Mouse (Mus musculus): Measurements from ENCODE around the gene Tnnt2. TPM values are rescaled to one million over a fixed set of nuclear protein-coding genes. Genes with fewer than 3 reads are reported as not detected.
A peak's percentile ranks its signal among the peaks of the same experiment; 100 is the strongest.

Tnnt2 gene
- total RNA-seq, 2 experiments from 2014 or later, result 22.8 to 27.9 TPM

DNA sequence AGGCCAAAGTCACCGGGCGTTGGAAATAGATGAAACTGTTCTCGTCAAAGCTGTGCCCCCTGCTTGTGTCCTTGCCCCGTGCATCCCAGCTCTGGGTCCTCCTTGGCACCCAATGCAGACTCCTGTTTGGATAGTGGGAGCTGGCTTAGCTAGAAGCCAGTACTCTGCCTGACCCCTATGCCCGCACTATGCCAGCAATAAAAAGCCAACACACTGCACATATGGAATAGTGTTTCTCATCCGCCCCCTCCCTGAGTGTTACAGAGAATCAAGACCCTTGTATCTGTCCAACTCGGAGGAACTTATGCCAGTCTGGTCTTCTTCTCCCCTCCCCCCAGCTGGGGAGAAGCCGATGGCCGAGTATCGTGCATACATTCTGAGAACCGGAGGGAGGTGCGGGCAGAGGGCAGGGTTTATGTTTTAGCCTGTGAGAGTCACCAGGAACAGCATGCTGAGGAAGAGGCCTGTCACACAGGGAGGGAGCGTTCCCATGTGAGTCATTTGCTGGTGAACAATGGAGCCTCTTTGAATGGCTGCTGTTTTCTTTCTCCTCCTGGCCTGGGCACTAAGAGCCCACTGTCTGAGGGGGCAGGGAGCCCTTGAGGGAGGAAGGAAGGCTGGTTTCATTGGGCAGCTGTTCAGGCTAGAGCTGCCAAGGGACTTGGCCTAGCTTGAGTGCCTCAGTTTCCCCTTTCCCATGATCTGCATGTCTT lies 16.0 kb downstream of the Tnnt2 start:
- intact Hi-C loops (cut with DNase I; ENCODE audit: low total_unique reads), result no loop called here

DNA sequence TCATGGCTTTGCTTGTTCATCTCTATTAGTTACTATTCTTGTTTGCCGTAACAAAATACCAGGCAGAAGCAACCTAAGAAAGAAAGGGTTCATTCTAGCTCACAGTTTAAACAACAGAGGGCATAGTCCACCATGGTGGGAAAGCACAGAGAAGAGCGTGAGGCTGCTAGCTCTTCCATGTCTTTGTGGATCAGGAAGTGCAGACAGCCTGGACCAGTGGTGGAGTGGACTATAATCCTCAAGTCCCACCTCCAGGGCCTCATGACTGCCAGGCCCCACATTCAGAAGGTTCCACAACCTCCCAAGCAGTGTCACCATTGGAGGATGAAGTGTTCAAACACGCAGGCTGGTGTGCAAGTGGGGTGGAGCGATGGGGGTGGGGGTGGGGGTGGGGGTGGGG lies 17.0 kb downstream of the Tnnt2 start:
- intact Hi-C loops (cut with DNase I; ENCODE audit: low total_unique reads), result no loop called here
- DNase-seq, result no peak

More for the DNA sequence above, 16.0 kb downstream of the Tnnt2 start:
- no peak for DNase-seq

- no peak for DNase-seq
- intact Hi-C loops (cut with DNase I; ENCODE audit: low total_unique reads), result no loop called here
Observed at GRCm38 (mm10) chr1:135854591-135855343, 18.6 kb downstream of the Tnnt2 start.

DNA sequence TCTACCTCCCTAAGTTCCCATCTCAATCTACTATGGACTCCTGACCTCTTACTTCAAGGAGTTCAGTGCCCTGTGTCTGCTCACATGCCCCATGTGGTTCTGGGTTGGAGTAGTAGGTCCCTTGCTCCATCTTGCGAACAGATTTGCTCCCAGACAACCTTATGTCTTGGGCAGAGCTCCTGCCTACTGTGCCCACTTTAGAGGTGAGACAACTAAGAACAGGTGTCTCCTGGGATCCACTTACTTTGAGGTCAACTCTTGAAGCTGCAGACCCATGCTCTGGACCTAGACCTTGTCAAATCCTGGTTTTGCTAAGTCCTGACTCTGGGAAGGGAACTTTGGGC lies 19.2 kb downstream of the Tnnt2 start:
- no peak for DNase-seq

GRCm38 (mm10) chr1:135856070-135856469 lies 19.9 kb downstream of the Tnnt2 start:
- intact Hi-C loops (cut with DNase I; ENCODE audit: low total_unique reads), result no loop called here

More for the DNA sequence above, 19.2 kb downstream of the Tnnt2 start:
- intact Hi-C loops (cut with DNase I; ENCODE audit: low total_unique reads), result no loop called here

DNA sequence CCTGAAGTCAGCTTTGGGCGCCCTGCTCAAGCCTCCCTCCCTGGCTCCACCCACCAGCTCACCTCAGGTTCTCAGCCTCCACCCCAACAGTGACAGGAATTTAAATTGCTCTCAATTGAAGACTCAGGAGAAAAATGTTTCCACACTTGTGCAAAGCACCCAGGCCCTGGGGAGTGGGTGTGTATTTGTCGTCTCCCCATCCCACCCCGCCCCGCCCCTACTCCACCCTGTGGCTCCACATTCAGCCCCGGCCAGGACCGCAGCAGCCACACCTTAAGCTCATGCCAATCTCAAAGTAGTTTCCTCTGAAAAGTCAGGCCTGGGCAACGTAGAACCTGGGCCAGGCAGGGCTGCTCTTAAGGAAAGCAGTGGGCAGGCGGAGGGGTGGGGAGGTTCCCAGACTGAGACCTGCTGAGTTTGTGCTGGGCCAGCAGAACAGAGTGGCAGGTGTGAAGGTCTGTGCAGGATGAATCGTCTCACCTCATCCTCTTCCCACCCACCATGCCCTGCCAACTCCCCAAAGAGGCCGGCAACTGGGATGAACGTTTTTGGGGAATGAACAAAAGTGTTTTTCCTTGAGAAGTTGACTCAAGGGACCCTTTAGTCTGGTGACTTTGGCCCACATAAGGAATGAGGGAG lies 21.1 kb downstream of the Tnnt2 start:
- DNase-seq, result no peak

More at GRCm38 (mm10) chr1:135856070-135856469, 19.9 kb downstream of the Tnnt2 start:
- DNase-seq, result no peak

DNA sequence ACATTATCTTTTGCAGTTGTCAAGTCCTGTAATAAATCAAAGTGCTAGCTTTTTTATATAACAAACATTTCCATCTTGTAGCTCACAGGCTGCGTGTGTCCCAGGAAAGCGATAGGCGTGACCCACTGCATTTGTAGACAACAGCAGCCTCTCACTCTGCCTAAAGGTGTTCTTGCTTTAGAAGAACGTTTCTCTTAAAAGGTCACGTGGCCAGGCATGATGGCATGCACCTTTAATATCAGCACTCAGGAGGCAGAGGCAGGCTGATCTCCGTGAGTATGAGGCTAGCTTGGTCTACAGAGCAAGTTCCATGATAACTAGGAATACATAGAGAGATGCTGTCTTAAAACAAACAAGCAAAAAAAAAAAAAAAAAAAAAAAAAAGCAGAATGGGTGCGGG lies 22.4 kb downstream of the Tnnt2 start:
- intact Hi-C loops (cut with DNase I; ENCODE audit: low total_unique reads), result no loop called here
- DNase-seq, result no peak

More for the DNA sequence above, 21.1 kb downstream of the Tnnt2 start:
- intact Hi-C loops (cut with DNase I; ENCODE audit: low total_unique reads), result no loop called here

DNA sequence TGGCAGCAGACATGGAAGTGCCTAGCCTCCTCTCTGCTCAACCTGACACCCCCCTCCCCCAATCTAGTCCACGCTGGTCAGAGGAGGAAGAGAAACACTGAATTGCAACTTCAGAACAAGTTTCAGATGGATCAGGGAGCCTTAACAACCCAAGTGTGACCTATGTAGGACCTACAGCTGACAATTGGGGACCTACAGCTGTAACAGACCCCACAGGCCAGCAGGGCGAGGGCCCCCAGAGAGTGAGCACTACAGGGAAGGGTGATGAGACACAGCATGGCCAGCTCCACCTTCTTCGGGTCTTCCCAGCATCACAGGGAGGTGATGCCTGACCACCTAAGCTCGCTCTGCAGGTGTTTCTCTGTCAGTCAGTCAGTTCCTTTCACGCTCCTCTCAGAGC lies 24.9 kb downstream of the Tnnt2 start:
- intact Hi-C loops (cut with DNase I; ENCODE audit: low total_unique reads), result no loop called here
- no peak for DNase-seq

DNA sequence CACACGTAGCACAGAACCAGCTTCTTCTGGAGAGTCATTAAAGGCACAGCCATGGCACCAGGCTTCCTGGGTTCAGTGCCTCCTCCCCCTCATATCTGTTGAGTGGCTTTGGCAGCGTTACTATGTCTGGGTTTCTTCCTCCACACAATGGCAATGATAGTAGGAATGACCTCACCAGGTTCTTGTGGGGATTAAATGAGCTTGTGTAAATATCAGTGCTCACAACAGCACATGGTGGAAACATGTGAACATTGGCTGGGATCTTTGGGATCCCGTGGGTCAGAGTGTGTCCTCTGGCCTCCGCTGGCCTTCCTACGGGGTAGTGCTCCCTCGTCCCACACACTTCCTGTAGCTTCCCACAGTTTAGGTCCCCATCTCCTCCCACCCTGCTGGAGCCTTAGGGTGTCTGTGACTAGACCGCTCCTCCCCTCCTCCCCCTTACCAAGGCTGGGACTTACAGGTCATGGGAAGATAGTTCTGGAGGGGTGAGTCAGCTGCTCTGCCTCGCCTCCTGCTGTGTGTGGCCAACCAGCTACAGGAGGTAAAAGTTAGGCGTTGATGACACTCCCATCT lies 25.9 kb downstream of the Tnnt2 start:
- intact Hi-C loops (cut with DNase I; ENCODE audit: low total_unique reads), result no loop called here
- DNase-seq, result no peak

GRCm38 (mm10) chr1:135862561-135862960 lies 26.4 kb downstream of the Tnnt2 start:
- no peak for DNase-seq
- intact Hi-C loops (cut with DNase I; ENCODE audit: low total_unique reads), result no loop called here

GRCm38 (mm10) chr1:135863786-135864335 lies 27.7 kb downstream of the Tnnt2 start:
- no peak for DNase-seq
- intact Hi-C loops (cut with DNase I; ENCODE audit: low total_unique reads), result no loop called here

DNA sequence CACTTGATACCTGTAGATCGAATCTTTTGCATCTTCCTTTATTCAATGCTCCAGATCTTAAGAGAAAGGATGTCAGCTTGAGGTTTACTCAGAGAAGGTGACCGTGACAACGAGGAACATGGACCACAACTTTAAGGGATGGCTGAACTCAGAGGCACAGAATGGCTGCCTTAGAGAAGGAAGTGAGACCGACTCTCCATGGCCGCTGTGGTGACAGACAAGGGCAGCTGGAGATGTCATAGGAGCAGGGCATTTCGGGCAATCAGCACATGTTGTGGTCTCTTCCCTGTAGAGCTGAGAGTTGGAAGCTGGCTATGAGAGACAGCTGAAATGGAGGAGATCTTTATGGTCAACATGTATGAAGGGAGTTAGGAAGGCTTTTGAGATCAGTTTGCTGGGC lies 28.7 kb downstream of the Tnnt2 start:
- no peak for DNase-seq
- intact Hi-C loops (cut with DNase I; ENCODE audit: low total_unique reads), result no loop called here

- intact Hi-C loops (cut with DNase I; ENCODE audit: low total_unique reads), result loop anchor here (2.0 kb wide), 1 partner anchor 79 kb away; no protein-coding TSS in a partner anchor
- DNase-seq, result peak; percentile 87
Observed at GRCm38 (mm10) chr1:135865518-135866194, 29.5 kb downstream of the Tnnt2 start.

- DNase-seq, result no peak
- intact Hi-C loops (cut with DNase I; ENCODE audit: low total_unique reads), result no loop called here
Observed at GRCm38 (mm10) chr1:135868570-135868969, 32.4 kb downstream of the Tnnt2 start.

DNA sequence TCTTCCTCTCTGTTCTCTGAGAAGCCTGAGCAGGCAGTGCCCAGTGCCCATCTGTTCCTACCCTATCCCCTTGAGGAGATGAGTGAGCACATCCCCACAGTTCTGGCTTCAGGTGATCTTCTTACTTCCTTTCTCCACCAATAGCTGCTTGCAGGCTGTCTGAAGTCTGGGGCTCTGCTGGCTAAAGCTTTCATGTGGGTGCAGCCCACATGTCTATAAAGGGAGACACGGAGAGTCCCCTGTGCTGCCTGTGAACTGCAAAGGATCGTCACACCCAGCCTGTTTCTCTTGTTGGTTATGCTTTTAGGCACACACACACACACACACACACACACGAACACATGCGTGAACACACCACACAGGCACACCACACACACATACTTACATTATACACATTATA lies 36.8 kb downstream of the Tnnt2 start:
- intact Hi-C loops (cut with DNase I; ENCODE audit: low total_unique reads), result no loop called here
- DNase-seq, result no peak

DNA sequence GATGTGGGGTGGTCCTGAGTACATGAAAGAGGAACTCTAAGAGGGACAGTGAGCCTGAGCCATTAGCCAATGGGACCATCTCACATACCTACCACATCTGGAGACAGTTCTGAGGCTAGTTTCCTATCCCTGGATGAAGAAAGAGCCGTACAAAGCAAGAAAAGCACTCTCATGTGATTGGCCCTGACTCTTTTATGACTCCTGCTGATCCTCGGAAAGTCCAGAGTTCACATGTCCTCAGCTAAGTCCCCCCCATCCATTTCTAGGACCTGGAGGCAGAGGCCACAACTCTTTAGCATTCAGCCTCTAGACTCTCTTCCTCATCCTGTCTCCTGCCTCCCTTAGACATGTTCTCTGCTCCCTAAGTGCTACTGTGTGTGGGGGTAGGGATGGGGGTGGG lies 41.1 kb downstream of the Tnnt2 start:
- DNase-seq, result no peak
- intact Hi-C loops (cut with DNase I; ENCODE audit: low total_unique reads), result no loop called here

- intact Hi-C loops (cut with DNase I; ENCODE audit: low total_unique reads), result no loop called here
- DNase-seq, result peak; percentile 67
Observed at GRCm38 (mm10) chr1:135882385-135883109, 46.4 kb downstream of the Tnnt2 start.

GRCm38 (mm10) chr1:135889461-135890185 lies 53.5 kb downstream of the Tnnt2 start:
- no peak for DNase-seq
- intact Hi-C loops (cut with DNase I; ENCODE audit: low total_unique reads), result no loop called here
